Mouse (Mus musculus): ENCODE data around the gene Sec13.
"Not testable (repeated sequence)": the region's sequence is repeated elsewhere in the genome, so short reads cannot be mapped to it uniquely, and the experiment has no call there.

The Sec13 gene

GRCm38 (mm10) chr6:113740236-113741217, at the start of gene Sec13:
Gene Sec13, minus strand, starts transcription at chr6:113740743.
- DNase-seq, result peak; percentile 85 to 89

- DNase-seq, result no peak
Measured at GRCm38 (mm10) chr6:113787459-113787968, 47.0 kb upstream of the Sec13 start.

- DNase-seq, result no peak
Measured at GRCm38 (mm10) chr6:113785658-113786057, 45.1 kb upstream of the Sec13 start.

- no peak for DNase-seq
Measured at GRCm38 (mm10) chr6:113778229-113778753, 37.7 kb upstream of the Sec13 start.

GRCm38 (mm10) chr6:113768804-113769203, 28.3 kb upstream of the Sec13 start:
- no peak for DNase-seq

- DNase-seq, result peak; percentile 61 to 71
Measured at GRCm38 (mm10) chr6:113761644-113762043, 21.1 kb upstream of the Sec13 start.

- no peak for DNase-seq
Measured at GRCm38 (mm10) chr6:113749119-113749685, 8.7 kb upstream of the Sec13 start.

- no peak for DNase-seq
Measured at GRCm38 (mm10) chr6:113748351-113748750, 7.8 kb upstream of the Sec13 start.

GRCm38 (mm10) chr6:113747284-113747683, 6.7 kb upstream of the Sec13 start:
- DNase-seq, result no peak

- no peak for DNase-seq
Measured at GRCm38 (mm10) chr6:113745117-113745516, 4.6 kb upstream of the Sec13 start.

- DNase-seq, result no peak
Measured at GRCm38 (mm10) chr6:113743111-113743510, 2.6 kb upstream of the Sec13 start.

- no peak for DNase-seq
Measured at GRCm38 (mm10) chr6:113742321-113742720, 1.8 kb upstream of the Sec13 start.

- no peak for DNase-seq
Measured at GRCm38 (mm10) chr6:113741425-113741824, 882 bp upstream of the Sec13 start.

- no peak for DNase-seq
Measured at GRCm38 (mm10) chr6:113737318-113738046, 3.1 kb downstream of the Sec13 start.

- no peak for DNase-seq
Measured at GRCm38 (mm10) chr6:113731296-113731695, 9.2 kb downstream of the Sec13 start.

GRCm38 (mm10) chr6:113728181-113728580, 12.4 kb downstream of the Sec13 start:
- no peak for DNase-seq

- DNase-seq, result no peak
Measured at GRCm38 (mm10) chr6:113721061-113721460, 19.5 kb downstream of the Sec13 start.

- DNase-seq, result no peak
Measured at GRCm38 (mm10) chr6:113719878-113720277, 20.7 kb downstream of the Sec13 start, which contains the start of gene Ghrl. Gene Ghrl, minus strand, starts transcription at chr6:113719880.

GRCm38 (mm10) chr6:113717541-113717940, 23.0 kb downstream of the Sec13 start:
- peak; percentile 24 to 54 for DNase-seq

GRCm38 (mm10) chr6:113714797-113715196, 25.7 kb downstream of the Sec13 start:
- no peak for DNase-seq

- DNase-seq, result no peak
Measured at GRCm38 (mm10) chr6:113714276-113714675, 26.3 kb downstream of the Sec13 start.

GRCm38 (mm10) chr6:113713389-113713788, 27.2 kb downstream of the Sec13 start:
- DNase-seq, result not testable (repeated sequence)

- no peak for DNase-seq
Measured at GRCm38 (mm10) chr6:113712718-113713117, 27.8 kb downstream of the Sec13 start.
